Mouse (Mus musculus): ENCODE measurements around the gene Arl13b.

- TF ChIP-seq CTCF (IDR thresholded peaks at IDR 0.05; ENCODE audit: control insufficient read depth, insufficient read depth, low read length) (peak; percentile 40), POLR2A (IDR thresholded peaks at IDR 0.05; ENCODE audit: borderline replicate concordance, control insufficient read depth, low read depth, low read length) (no peak)
Measured at GRCm38 (mm10) chr16:62826156-62827001, 20.5 kb downstream of the Arl13b start.

Measured in bone marrow, adult 2 months (tissue).